Mouse (Mus musculus): Measurements from ENCODE around the gene Irf2bp2.

GRCm38 (mm10) chr8:126550944-126551357, 42.8 kb downstream of the Irf2bp2 start:
- TF ChIP-seq CTCF (IDR thresholded peaks at IDR 0.05; ENCODE audit: insufficient read depth, low read length) (no peak), POLR2A (IDR thresholded peaks at IDR 0.05; ENCODE audit: borderline replicate concordance, extremely low read depth, low read depth, low read length) (no peak)
